Mouse (Mus musculus): ENCODE data around the gene Tgm7. TPM values are rescaled to one million over a fixed set of nuclear protein-coding genes. Genes with fewer than 3 reads are reported as not detected.
"Not testable (repeated sequence)": the region's sequence is repeated elsewhere in the genome, so short reads cannot be mapped to it uniquely, and the experiment has no call there.

Gene Tgm7
- under 1 TPM in 1 of 2 experiments, not detected in 1; 0.15 TPM for total RNA-seq (2021)
- long read RNA-seq, experiment 1, result 0 reads
- long read RNA-seq, experiment 2, result 0 reads

GRCm38 (mm10) chr2:121109695-121110094 lies at the start of gene Tgm7:
Tgm7 (minus strand) TSS chr2:121109795.
- intact Hi-C loops (cut with DNase I), result no loop called here

GRCm38 (mm10) chr2:121153100-121153499 lies 43.5 kb upstream of the Tgm7 start:
- intact Hi-C loops (cut with DNase I), result no loop called here
- DNase-seq (ENCODE audit: low spot score in 2 of 2), result no peak

More at GRCm38 (mm10) chr2:121109695-121110094, at the start of gene Tgm7:
- no peak for DNase-seq (ENCODE audit: low spot score in 2 of 2)

- intact Hi-C loops (cut with DNase I), result no loop called here
- no peak for DNase-seq (ENCODE audit: low spot score in 2 of 2)
These were observed 40.1 kb upstream of the Tgm7 start for GRCm38 (mm10) chr2:121149679-121150078.

- no peak for DNase-seq (ENCODE audit: low spot score in 2 of 2)
- intact Hi-C loops (cut with DNase I), result no loop called here
These were observed 32.8 kb upstream of the Tgm7 start for GRCm38 (mm10) chr2:121142415-121142814.

GRCm38 (mm10) chr2:121141216-121142035 lies 31.8 kb upstream of the Tgm7 start:
- intact Hi-C loops (cut with DNase I), result no loop called here

GRCm38 (mm10) chr2:121140018-121140882 lies 30.7 kb upstream of the Tgm7 start, which contains the start of the genes Adal and Lcmt2:
Adal (plus strand) TSS chr2:121140428.
Lcmt2 (minus strand) TSS chr2:121140653.
- DNase-seq (ENCODE audit: low spot score in 2 of 2), result peak; percentile 91
- intact Hi-C loops (cut with DNase I), result no loop called here

More at GRCm38 (mm10) chr2:121141216-121142035, 31.8 kb upstream of the Tgm7 start:
- DNase-seq (ENCODE audit: low spot score in 2 of 2), result no peak

GRCm38 (mm10) chr2:121139266-121140017 lies 29.8 kb upstream of the Tgm7 start:
- intact Hi-C loops (cut with DNase I), result no loop called here

GRCm38 (mm10) chr2:121137371-121137770 lies 27.8 kb upstream of the Tgm7 start:
- no peak for DNase-seq (ENCODE audit: low spot score in 2 of 2)
- intact Hi-C loops (cut with DNase I), result no loop called here

More at GRCm38 (mm10) chr2:121139266-121140017, 29.8 kb upstream of the Tgm7 start:
- DNase-seq (ENCODE audit: low spot score in 2 of 2), result peak in 1 of 2 experiments; percentile 9

GRCm38 (mm10) chr2:121132822-121133221 lies 23.2 kb upstream of the Tgm7 start:
- intact Hi-C loops (cut with DNase I), result no loop called here
- DNase-seq (ENCODE audit: low spot score in 2 of 2), result no peak

- intact Hi-C loops (cut with DNase I), result no loop called here
These were observed 19.4 kb upstream of the Tgm7 start for GRCm38 (mm10) chr2:121128865-121129620.

GRCm38 (mm10) chr2:121127536-121127935 lies 17.9 kb upstream of the Tgm7 start:
- DNase-seq (ENCODE audit: low spot score in 2 of 2), result no peak
- intact Hi-C loops (cut with DNase I), result no loop called here

More at GRCm38 (mm10) chr2:121128865-121129620, 19.4 kb upstream of the Tgm7 start:
- no peak for DNase-seq (ENCODE audit: low spot score in 2 of 2)

GRCm38 (mm10) chr2:121126302-121126701 lies 16.7 kb upstream of the Tgm7 start:
- intact Hi-C loops (cut with DNase I); DNase-seq (ENCODE audit: low spot score in 2 of 2): not testable (repeated sequence)

GRCm38 (mm10) chr2:121119260-121119659 lies 9.7 kb upstream of the Tgm7 start:
- DNase-seq (ENCODE audit: low spot score in 2 of 2), result no peak
- intact Hi-C loops (cut with DNase I), result no loop called here

- intact Hi-C loops (cut with DNase I), result no loop called here
- no peak for DNase-seq (ENCODE audit: low spot score in 2 of 2)
These were observed 5.8 kb upstream of the Tgm7 start for GRCm38 (mm10) chr2:121115418-121115817.

- no peak for DNase-seq (ENCODE audit: low spot score in 2 of 2)
These were observed 3.7 kb downstream of the Tgm7 start for GRCm38 (mm10) chr2:121105940-121106339.

GRCm38 (mm10) chr2:121102051-121102450 lies 7.5 kb downstream of the Tgm7 start:
- intact Hi-C loops (cut with DNase I), result loop anchor here (2.0 kb wide), 2 partner anchors 61 to 125 kb away; partner anchors contain the start of gene Tmem62
- peak; percentile 83 to 87 for DNase-seq (ENCODE audit: low spot score in 2 of 2)

More at GRCm38 (mm10) chr2:121105940-121106339, 3.7 kb downstream of the Tgm7 start:
- intact Hi-C loops (cut with DNase I), result no loop called here

GRCm38 (mm10) chr2:121089751-121090150 lies 19.8 kb downstream of the Tgm7 start:
- intact Hi-C loops (cut with DNase I), result no loop called here

GRCm38 (mm10) chr2:121088507-121088906 lies 21.1 kb downstream of the Tgm7 start:
- no peak for DNase-seq (ENCODE audit: low spot score in 2 of 2)
- intact Hi-C loops (cut with DNase I), result no loop called here

More at GRCm38 (mm10) chr2:121089751-121090150, 19.8 kb downstream of the Tgm7 start:
- DNase-seq (ENCODE audit: low spot score in 2 of 2), result no peak
